Mouse (Mus musculus): ENCODE data around the gene Ccdc24. TPM values are rescaled to one million over a fixed set of nuclear protein-coding genes. Genes with fewer than 3 reads are reported as not detected.

The Ccdc24 gene
- total and polyA plus RNA-seq, 3 experiments: 0.19 to 0.36 TPM; not detected in 1

DNA sequence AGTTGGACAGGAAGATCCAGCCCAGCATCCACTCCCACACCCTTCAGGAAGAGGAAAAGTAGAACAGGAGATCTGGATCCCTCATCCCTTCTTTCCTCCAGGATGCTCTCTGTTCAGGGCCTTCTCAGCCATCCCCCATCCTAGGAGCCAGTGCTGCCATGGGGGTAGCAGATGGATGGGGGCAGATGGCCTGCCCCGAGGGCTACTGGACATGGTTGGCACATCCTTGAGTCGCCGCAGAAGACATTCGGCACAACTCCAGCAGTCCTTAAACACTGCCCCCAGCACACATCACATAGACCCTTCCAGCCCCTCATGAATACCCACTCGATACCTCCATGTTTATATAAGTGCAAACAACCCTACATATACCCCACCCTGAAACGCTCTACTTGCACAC is 23.7 kb upstream of the Ccdc24 start:
- Histone ChIP-seq H3K9me3 (replicated peaks; ENCODE audit: insufficient read depth, low read length) (no peaks in the 10 kb centered on the region), H3K36me3 (ENCODE audit: control insufficient read depth in 1 of 2, insufficient read depth in 2 of 2, low read length in 2 of 2) (no peaks in the 10 kb centered on the region), H3K4me3 (ENCODE audit: control insufficient read depth in 1 of 2, insufficient read depth in 1 of 2, low read depth in 2 of 2, low read length in 2 of 2) (no peak overlapping the region), H3K79me2 (ENCODE audit: control insufficient read depth, insufficient read depth, low read length, poor library complexity) (peaks cover 7% of the 10 kb centered on the region), H3K4me1 (ENCODE audit: control insufficient read depth in 1 of 2, insufficient read depth in 2 of 2, low read length in 2 of 2) (peaks cover 0 to 2% of the 10 kb centered on the region in 2 experiments; a peak in 2 of 4 replicates), H3K9ac (ENCODE audit: control insufficient read depth, low read depth, low read length, poor library complexity, severe bottlenecking) (no peak overlapping the region), H3K27me3 (ENCODE audit: control insufficient read depth in 1 of 2, insufficient read depth in 2 of 2, low read length in 2 of 2) (no peaks in the 10 kb centered on the region), H3K27ac (ENCODE audit: control insufficient read depth, low read depth, low read length) (no peak overlapping the region)
- TF ChIP-seq RCOR1 (IDR thresholded peaks at IDR 0.05; ENCODE audit: low read depth, low read length): no peak
- TF ChIP-seq POLR2AphosphoS2 (IDR thresholded peaks at IDR 0.05; ENCODE audit: low read length): no peak
- no peak for TF ChIP-seq NRF1 (IDR thresholded peaks at IDR 0.05; ENCODE audit: insufficient read depth, low read depth, low read length, poor library complexity, severe bottlenecking)
- no peak for TF ChIP-seq POLR2A (IDR thresholded peaks at IDR 0.05; ENCODE audit: control insufficient read depth in 1 of 2, insufficient read depth in 1 of 2, low read depth in 1 of 2, low read length in 2 of 2, poor library complexity in 1 of 2)
- no peak for TF ChIP-seq HCFC1 (IDR thresholded peaks at IDR 0.05; ENCODE audit: low read depth, low read length)
- TF ChIP-seq POLR2AphosphoS5 (IDR thresholded peaks at IDR 0.05; ENCODE audit: borderline replicate concordance, low read depth, low read length): no peak
- no peak for TF ChIP-seq MXI1 (IDR thresholded peaks at IDR 0.05; ENCODE audit: low read depth, low read length)
- no peak for TF ChIP-seq ZKSCAN1 (IDR thresholded peaks at IDR 0.05; ENCODE audit: low read depth, low read length)
- DNase-seq (ENCODE audit: low read depth, low spot score): no peak

DNA sequence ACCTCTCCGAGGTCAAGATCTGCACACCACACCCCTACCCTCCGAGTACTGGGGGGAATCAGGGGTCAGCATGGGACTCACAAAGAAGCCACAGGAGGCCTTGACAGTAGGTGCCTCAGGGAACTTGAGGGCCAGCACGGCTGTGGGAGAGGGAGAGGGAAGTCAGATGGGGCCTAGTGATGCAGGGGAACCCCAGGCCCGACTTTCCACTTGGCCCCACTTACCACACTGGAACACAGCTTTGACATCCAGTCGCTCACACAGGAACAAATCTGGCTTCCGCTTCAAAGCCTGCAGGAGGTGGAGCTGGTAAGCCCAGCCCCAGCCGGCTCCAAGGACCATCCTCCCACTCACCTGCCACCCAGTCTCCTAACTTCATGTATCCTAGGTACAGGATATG is 23.0 kb upstream of the Ccdc24 start:
- no peak overlapping the region for H3K4me3 ChIP-seq (ENCODE audit: control insufficient read depth in 1 of 2, insufficient read depth in 1 of 2, low read depth in 2 of 2, low read length in 2 of 2)
- no peak overlapping the region for H3K9ac ChIP-seq (ENCODE audit: control insufficient read depth, low read depth, low read length, poor library complexity, severe bottlenecking)
- no peaks in the 10 kb centered on the region for H3K9me3 ChIP-seq (replicated peaks; ENCODE audit: insufficient read depth, low read length)
- no peak overlapping the region for H3K27ac ChIP-seq (ENCODE audit: control insufficient read depth, low read depth, low read length)
- H3K36me3 ChIP-seq (ENCODE audit: control insufficient read depth in 1 of 2, insufficient read depth in 2 of 2, low read length in 2 of 2): no peaks in the 10 kb centered on the region
- peaks cover 10% of the 10 kb centered on the region for H3K79me2 ChIP-seq (ENCODE audit: control insufficient read depth, insufficient read depth, low read length, poor library complexity)
- DNase-seq (ENCODE audit: low read depth, low spot score): no peak
- TF ChIP-seq TAL1 (IDR thresholded peaks at IDR 0.05; ENCODE audit: low read length) (no peak), MAZ (IDR thresholded peaks at IDR 0.05; ENCODE audit: low read depth, low read length) (no peak), CHD2 (IDR thresholded peaks at IDR 0.05; ENCODE audit: low read length) (no peak), MYB (IDR thresholded peaks at IDR 0.05; ENCODE audit: low read depth, low read length) (no peak), POLR2AphosphoS5 (IDR thresholded peaks at IDR 0.05; ENCODE audit: borderline replicate concordance, low read depth, low read length) (no peak)
- H3K4me1 ChIP-seq (ENCODE audit: control insufficient read depth in 1 of 2, insufficient read depth in 2 of 2, low read length in 2 of 2): peaks cover 0 to 4% of the 10 kb centered on the region in 2 experiments; a peak in 2 of 4 replicates
- no peaks in the 10 kb centered on the region for H3K27me3 ChIP-seq (ENCODE audit: control insufficient read depth in 1 of 2, insufficient read depth in 2 of 2, low read length in 2 of 2)

DNA sequence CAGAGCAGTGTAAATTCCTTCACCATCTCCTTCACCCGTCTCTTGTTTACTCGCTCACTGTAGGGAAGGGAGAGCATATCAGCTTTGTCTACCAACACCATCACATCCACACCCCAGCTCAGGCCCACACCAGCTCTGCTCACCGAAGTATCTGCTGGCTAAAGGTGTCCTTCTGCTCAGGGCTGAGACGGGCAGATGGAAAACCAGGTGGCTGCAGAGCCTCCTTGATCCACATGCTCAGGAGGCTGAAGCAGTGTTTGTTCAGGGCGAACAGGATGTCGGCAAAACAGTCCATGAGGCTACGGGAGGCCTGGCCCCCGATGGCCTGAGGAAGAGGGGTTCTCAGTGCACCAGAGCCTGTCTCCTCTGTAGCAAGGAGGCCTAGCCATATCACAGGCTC is 22.2 kb upstream of the Ccdc24 start:
- Histone ChIP-seq H3K36me3 (ENCODE audit: control insufficient read depth in 1 of 2, insufficient read depth in 2 of 2, low read length in 2 of 2) (no peaks in the 10 kb centered on the region), H3K9me3 (replicated peaks; ENCODE audit: insufficient read depth, low read length) (no peaks in the 10 kb centered on the region), H3K4me1 (ENCODE audit: control insufficient read depth in 1 of 2, insufficient read depth in 2 of 2, low read length in 2 of 2) (peaks cover 0 to 4% of the 10 kb centered on the region in 2 experiments; a peak in 2 of 4 replicates), H3K27me3 (ENCODE audit: control insufficient read depth in 1 of 2, insufficient read depth in 2 of 2, low read length in 2 of 2) (no peaks in the 10 kb centered on the region), H3K9ac (ENCODE audit: control insufficient read depth, low read depth, low read length, poor library complexity, severe bottlenecking) (no peak overlapping the region), H3K4me3 (ENCODE audit: control insufficient read depth in 1 of 2, insufficient read depth in 1 of 2, low read depth in 2 of 2, low read length in 2 of 2) (no peak overlapping the region), H3K79me2 (ENCODE audit: control insufficient read depth, insufficient read depth, low read length, poor library complexity) (peaks cover 10% of the 10 kb centered on the region), H3K27ac (ENCODE audit: control insufficient read depth, low read depth, low read length) (no peak overlapping the region)
- TF ChIP-seq BHLHE40 (IDR thresholded peaks at IDR 0.05; ENCODE audit: borderline replicate concordance, low read depth, low read length) (no peak), SIN3A (IDR thresholded peaks at IDR 0.05; ENCODE audit: low read length) (no peak), MAX (IDR thresholded peaks at IDR 0.05; ENCODE audit: low read length) (no peak), ZKSCAN1 (IDR thresholded peaks at IDR 0.05; ENCODE audit: low read depth, low read length) (no peak), MYB (IDR thresholded peaks at IDR 0.05; ENCODE audit: low read depth, low read length) (no peak)
- DNase-seq (ENCODE audit: low read depth, low spot score): no peak

Measured in MEL (cell line).